Mouse (Mus musculus) liver, postnatal 0 days (tissue): ENCODE data around the gene Gpr83.

Source experiments
- CTCF ChIP-seq: sonication (generic); IDR thresholded peaks from 2 replicates; pipeline ENCODE4 v1.5.1; 2016; ENCODE audit warnings: antibody characterized with exemption, low read depth
- EP300 ChIP-seq: IDR thresholded peaks from 2 replicates; pipeline ENCODE4 v1.6.1; 2016; ENCODE audit warnings: antibody characterized with exemption, low read depth, mild to moderate bottlenecking

DNA sequence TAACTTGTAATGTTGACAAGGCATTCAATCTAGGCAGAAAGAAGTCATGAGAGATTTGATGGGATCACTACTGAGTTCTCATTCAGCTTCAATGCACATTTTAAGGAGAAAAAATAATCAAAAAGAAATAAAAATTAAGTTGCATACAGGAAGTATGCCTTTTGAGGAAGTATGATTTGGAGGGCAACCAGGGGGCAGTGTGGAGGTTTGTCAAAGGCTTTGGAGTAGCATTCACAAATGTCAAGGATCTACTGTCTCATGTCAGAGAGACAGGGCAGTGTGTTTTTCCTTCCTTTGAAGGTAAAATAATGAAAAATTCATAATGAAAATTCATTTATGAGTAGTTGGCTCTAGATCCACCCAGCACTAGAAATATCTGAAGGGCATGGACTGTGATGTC lies 25.1 kb downstream of the Gpr83 start:
- TF ChIP-seq CTCF (peak; percentile 36; the same call in 1 of the 2 replicates), EP300 (no peak)
